11 mouse cellular contexts compared by ENCODE assay signal in the genomic region with DNA sequence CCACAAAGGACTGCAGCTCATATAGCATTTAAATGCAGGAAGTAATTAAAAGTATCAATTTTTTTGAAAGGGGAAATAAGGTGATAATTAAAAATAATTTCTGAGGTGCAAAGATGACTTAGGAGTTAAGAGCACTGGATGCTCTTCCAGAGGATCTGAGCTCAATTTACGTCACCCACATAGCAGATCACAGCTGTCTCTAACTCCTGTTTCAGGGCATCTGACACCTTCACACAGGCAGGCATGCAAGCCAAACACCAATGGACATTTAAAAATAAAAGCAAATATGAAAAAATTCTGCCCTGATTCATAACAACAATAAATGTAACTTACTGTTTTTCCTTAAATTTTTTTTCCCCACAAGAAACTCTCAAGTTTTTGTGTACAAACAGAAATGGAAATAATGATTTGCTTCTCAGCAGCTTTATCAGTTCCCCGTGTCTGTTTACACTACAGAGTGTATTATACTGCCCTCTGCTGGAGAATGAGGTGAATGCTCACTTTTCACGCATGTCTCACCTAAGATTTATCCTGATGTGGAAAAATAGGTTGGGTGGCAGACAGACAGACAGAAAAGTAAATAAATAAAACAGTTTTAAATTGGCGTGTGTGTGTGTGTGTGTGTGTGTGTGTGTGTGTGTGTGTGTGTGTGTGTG. TPM values are rescaled to one million over a fixed set of nuclear protein-coding genes. Genes with fewer than 3 reads are reported as not detected.
DNase-seq lines count a peak whose midpoint lies in the region; ATAC-seq and TF ChIP-seq lines count a peak whose summit lies in the region.
"Had no signal": no experiment of that assay in that cellular context is flagged by ENCODE, and none has a peak within 500 bp of the region (broad histone marks: within the 10 kb centered on the region; RNA-seq: fewer than 3 reads in every experiment).

No protein-coding gene starts in this region.

- H3K36me3 ChIP-seq in liver, embryonic 14.5 days (replicated peaks; ENCODE audit: control insufficient read depth, insufficient read depth, low read depth) = no peaks in the 10 kb centered on the region
- H3K36me3 ChIP-seq in liver, embryonic 12.5 days = no peaks in the 10 kb centered on the region

- no peaks in the 10 kb centered on the region for H3K4me1 ChIP-seq in liver, embryonic 14.5 days (replicated peaks; ENCODE audit: control insufficient read depth in 2 of 2, insufficient read depth in 2 of 2, low read length in 1 of 2)
- no peaks in the 10 kb centered on the region for H3K4me1 ChIP-seq in liver, embryonic 12.5 days
- H3K4me1 ChIP-seq: megakaryocyte, embryonic 14.5 days had no signal

- WGBS in liver, embryonic 14.5 days (ENCODE audit: insufficient replicate concordance) = 3% methylated on average over 4 of the region's 4 CpGs
- WGBS in liver, embryonic 12.5 days (ENCODE audit: insufficient replicate concordance) = 5% methylated on average over 4 of the region's 4 CpGs

- ATAC-seq in liver, embryonic 14.5 days (ENCODE audit: insufficient read depth) = no peak
- no peak for ATAC-seq in liver, embryonic 12.5 days
- ATAC-seq in inflammation-experienced regulatory T-cells, adult 6 months = no peak

- H3K4me3 ChIP-seq in liver, embryonic 14.5 days (ENCODE audit: insufficient read depth in 1 of 2, low read depth in 2 of 2, low read length in 2 of 2) = no peak overlapping the region
- no peak overlapping the region for H3K4me3 ChIP-seq in liver, embryonic 12.5 days
- H3K4me3 ChIP-seq: megakaryocyte, embryonic 14.5 days had no signal

- DNase-seq in adrenal gland, postnatal 10 days = peak; percentile 16
- no peak for DNase-seq in adrenal gland, adult 18-20 months (ENCODE audit: low spot score in 2 of 2)
- peak in 1 of 3 experiments; percentile 2 for DNase-seq in liver, embryonic 14.5 days (ENCODE audit: low read depth in 3 of 3, low spot score in 3 of 3)
- DNase-seq in c-Kit-positive CD71-positive TER-119-negative erythroid progenitor cells, embryonic 14.5 days (ENCODE audit: low read depth) = peak; percentile 3
- DNase-seq in kidney, postnatal 36 days = peak; percentile 32 to 37
- DNase-seq in telencephalon, adult 2 months (ENCODE audit: low read depth, low spot score) = peak; percentile 29

- no peak overlapping the region for H3K4me2 ChIP-seq in liver, embryonic 14.5 days (ENCODE audit: low read depth)
- H3K4me2 ChIP-seq in liver, embryonic 12.5 days = no peak overlapping the region

- H3K9me3 ChIP-seq in liver, embryonic 14.5 days (ENCODE audit: control insufficient read depth, low read length) = no peaks in the 10 kb centered on the region
- H3K9me3 ChIP-seq in liver, embryonic 12.5 days (replicated peaks) = no peaks in the 10 kb centered on the region
- H3K9me3 ChIP-seq: megakaryocyte, embryonic 14.5 days had no signal

- H3K27ac ChIP-seq in liver, embryonic 14.5 days = no peak overlapping the region
- no peak overlapping the region for H3K27ac ChIP-seq in liver, embryonic 12.5 days

- peak; percentile 55 for TF ChIP-seq CTCF in liver, embryonic 14.5 days (IDR thresholded peaks at IDR 0.05; ENCODE audit: low read depth)

- no peak overlapping the region for H3K9ac ChIP-seq in liver, embryonic 14.5 days (replicated peaks)
- H3K9ac ChIP-seq in liver, embryonic 12.5 days = no peak overlapping the region

- no peak for TF ChIP-seq EP300 in liver, embryonic 14.5 days (IDR thresholded peaks at IDR 0.05; ENCODE audit: low read depth)

- no peaks in the 10 kb centered on the region for H3K27me3 ChIP-seq in liver, embryonic 14.5 days (ENCODE audit: control insufficient read depth, insufficient read depth, low read length)
- no peaks in the 10 kb centered on the region for H3K27me3 ChIP-seq in liver, embryonic 12.5 days (replicated peaks)
- H3K27me3 ChIP-seq: megakaryocyte, embryonic 14.5 days had no signal

RNA-seq across cellular contexts. Expression of gene Tfap2b, which starts 29.8 kb away (rescaled TPM):
- 10 to 100 TPM in 1 of 2 experiments, 1 to 10 TPM in 1; 8.6 to 12.1 TPM for total RNA-seq in adrenal gland, postnatal 10 days (2021)
- 1 to 10 TPM; 8.5 to 8.6 TPM for total RNA-seq in adrenal gland, adult 18-20 months (2021)
- 0.01 and 0.08 TPM in 2 replicates for polyA plus RNA-seq in liver, embryonic 14.5 days (2012; rRNA removed)
- not detected in 2 replicates for polyA plus RNA-seq in liver, embryonic 14.5 days (2014; fragmentation: Nextera tagmentation; extraction: Ambion mirVana)
- polyA plus RNA-seq in liver, embryonic 12.5 days (2016; fragmentation: Nextera tagmentation; extraction: Ambion mirVana) = 0.18 TPM in 1 of 2 replicates, not detected in the other
- polyA plus RNA-seq in inflammation-experienced regulatory T-cells, adult 6 months (2017; shearing (Covaris generic)) = not detected
- total RNA-seq: heart, adult 18-20 months had no signal
- polyA plus RNA-seq: C2C12 had no signal

Comparison
In these comparisons a context has a peak if more than half of its experiments do, and no peak if none do; other contexts are left out.
1. DNase-seq: peak in adrenal gland, postnatal 10 days (single experiment), c-Kit-positive CD71-positive TER-119-negative erythroid progenitor cells, embryonic 14.5 days (single experiment), kidney, postnatal 36 days (2 of 2) and telencephalon, adult 2 months (single experiment); none in adrenal gland, adult 18-20 months (0 of 2).